Mouse (Mus musculus): ENCODE data around the gene Lefty2.

DNA sequence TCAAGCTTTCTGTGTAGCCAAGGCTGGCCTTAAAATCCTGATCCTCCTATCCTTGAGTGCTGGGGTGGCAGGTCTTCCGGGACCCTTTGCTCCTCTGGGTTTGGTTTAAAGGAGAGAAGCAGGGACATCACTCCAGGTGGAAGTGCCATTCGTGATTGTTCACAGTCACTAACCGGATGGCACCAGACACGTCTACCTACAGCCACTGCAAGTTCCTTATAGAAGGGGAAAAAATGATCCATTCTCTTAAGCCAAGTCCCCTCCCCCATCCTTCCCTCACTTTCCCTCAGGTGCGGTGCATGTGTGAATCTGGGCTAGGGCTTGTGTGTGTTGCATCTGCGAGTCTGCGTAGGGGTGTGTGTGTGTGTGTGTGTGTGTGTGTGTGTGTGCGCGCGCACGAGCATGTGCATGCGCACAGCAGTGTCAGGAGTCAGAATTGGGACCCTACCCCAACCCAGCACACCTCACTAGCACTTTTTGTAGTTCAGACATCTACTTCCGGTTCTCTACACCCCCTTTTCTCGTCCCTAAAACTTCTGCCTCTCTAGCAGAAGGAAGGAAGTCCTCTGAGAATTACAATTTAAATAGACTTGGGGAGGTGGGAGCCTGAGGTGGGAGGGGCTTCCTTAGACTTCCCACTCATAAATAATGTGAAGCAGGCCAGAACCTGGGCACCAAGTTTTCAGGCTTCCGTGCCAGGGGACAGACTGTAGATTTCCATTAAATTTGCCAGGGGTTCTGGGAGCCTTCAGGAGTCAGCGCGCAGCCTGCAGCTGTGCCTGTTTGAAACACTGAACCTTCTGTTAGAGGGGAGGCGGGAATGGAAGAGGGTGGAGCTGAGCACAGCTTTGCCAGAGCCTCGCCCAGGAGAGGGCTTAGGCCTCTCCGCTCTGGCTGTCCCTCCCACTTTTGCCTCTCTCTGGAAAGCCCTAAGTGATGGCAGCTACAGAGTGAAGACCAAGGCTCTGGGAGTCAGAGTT, 52.4 kb downstream of the Lefty2 start:
- TF ChIP-seq CTCF (IDR thresholded peaks at IDR 0.05; ENCODE audit: insufficient read depth, low read depth, low read length) (no peak), POLR2A (IDR thresholded peaks at IDR 0.05; ENCODE audit: insufficient read depth, low read depth, low read length) (no peak)

Data from olfactory bulb, adult 2 months (tissue).